Mouse (Mus musculus) C2C12 (cell line): Measurements from ENCODE around the gene Rab3d.

Experiments used
- CTCF ChIP-seq: IDR thresholded peaks from one replicate; pipeline ENCODE4 v1.5.1; 2011; ENCODE audit not compliant: control insufficient read depth, insufficient read depth, insufficient read length
- MYOD1 ChIP-seq: IDR thresholded peaks from one replicate; pipeline ENCODE4 v1.6.1; 2011; ENCODE audit warnings: low read depth; ENCODE audit not compliant: control insufficient read depth, insufficient read length

- TF ChIP-seq CTCF = no peak
- no peak for TF ChIP-seq MYOD1
Observed at GRCm38 (mm10) chr9:21872204-21872603, 45.8 kb downstream of the Rab3d start.
